Mouse (Mus musculus): ENCODE data around the gene Rhebl1. TPM values are rescaled to one million over a fixed set of nuclear protein-coding genes. Genes with fewer than 3 reads are reported as not detected.

Rhebl1 gene
- polyA plus RNA-seq, 1 experiment from 2014 or later = 9.8 TPM

DNA sequence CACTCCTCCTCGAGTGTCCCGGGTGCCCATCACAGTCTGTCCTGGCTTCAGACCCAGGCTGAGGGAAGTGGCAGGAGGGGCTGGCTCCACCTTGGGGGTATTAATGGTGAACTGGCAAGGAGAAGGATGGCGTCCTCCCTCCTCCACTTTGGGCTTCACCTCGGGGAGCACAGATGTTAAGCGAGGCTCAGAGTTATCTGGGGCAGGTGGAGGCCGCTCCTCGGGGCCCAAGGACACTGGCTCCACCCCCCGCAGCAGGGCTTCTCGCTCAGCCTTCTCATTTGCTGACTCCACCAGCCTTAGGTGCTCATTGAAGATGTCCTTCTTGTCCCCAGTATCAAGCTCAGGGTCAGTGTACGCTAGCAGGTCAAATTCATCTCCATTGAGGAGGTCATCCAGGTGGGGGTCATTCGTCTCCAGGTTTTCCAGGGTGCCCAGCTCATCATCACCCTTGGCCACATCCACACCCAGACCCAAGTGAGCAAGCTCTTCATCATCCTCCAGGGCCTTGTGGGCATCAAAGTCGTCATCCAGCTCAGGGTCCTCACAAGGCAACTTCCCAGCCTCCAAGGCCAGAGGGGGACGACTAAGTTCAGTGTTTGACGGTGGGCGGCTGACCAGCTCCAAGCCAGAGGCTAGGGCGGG is 44.3 kb downstream of the Rhebl1 start:
- H3K4me1 ChIP-seq (ENCODE audit: control insufficient read depth, insufficient read depth, low read length) = no peaks in the 10 kb centered on the region
- ATAC-seq (ENCODE audit: insufficient read depth, low FRiP score) = no peak
- H3K4me3 ChIP-seq (replicated peaks; ENCODE audit: low read length) = no peak overlapping the region
- no peak overlapping the region for H3K9ac ChIP-seq (ENCODE audit: low read length)
- H3K27ac ChIP-seq (ENCODE audit: low read length) = no peak overlapping the region
- no peak overlapping the region for H3K4me2 ChIP-seq (ENCODE audit: low read depth, low read length)
- peaks cover 39% of the 10 kb centered on the region; the same call in 1 of the 2 replicates for H3K36me3 ChIP-seq (ENCODE audit: control insufficient read depth, insufficient read depth, low read length)
- H3K9me3 ChIP-seq (replicated peaks; ENCODE audit: control insufficient read depth, low read length) = no peaks in the 10 kb centered on the region
- H3K27me3 ChIP-seq (ENCODE audit: control insufficient read depth, insufficient read depth, low read length) = no peaks in the 10 kb centered on the region
- WGBS = 85% methylated on average over 16 of the region's 16 CpGs

DNA sequence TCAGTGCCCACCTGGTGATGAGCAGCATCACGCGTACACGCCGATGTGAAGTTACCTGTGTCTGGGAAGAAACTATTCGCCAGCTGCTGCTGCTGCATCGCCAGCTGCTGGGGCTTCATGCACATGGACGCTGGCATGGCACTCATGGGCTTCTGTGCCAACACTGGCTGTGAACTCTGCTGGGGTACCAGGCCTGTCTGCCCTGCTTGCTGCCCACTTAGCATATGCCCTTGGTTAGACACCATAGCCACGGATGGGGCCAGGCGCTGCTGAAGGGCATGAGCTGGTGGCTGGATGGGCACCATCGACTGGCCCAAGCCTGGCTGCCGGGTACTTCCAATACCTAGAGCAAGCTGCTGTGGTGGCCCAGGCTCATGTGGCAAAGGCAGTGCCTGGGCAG is 45.2 kb downstream of the Rhebl1 start:
- no peaks in the 10 kb centered on the region for H3K9me3 ChIP-seq (replicated peaks; ENCODE audit: control insufficient read depth, low read length)
- no peaks in the 10 kb centered on the region for H3K27me3 ChIP-seq (ENCODE audit: control insufficient read depth, insufficient read depth, low read length)
- no peak for ATAC-seq (ENCODE audit: insufficient read depth, low FRiP score)
- no peak overlapping the region for H3K4me2 ChIP-seq (ENCODE audit: low read depth, low read length)
- WGBS = 93% methylated on average over 11 of the region's 11 CpGs
- H3K4me3 ChIP-seq (replicated peaks; ENCODE audit: low read length) = no peak overlapping the region
- no peaks in the 10 kb centered on the region for H3K4me1 ChIP-seq (ENCODE audit: control insufficient read depth, insufficient read depth, low read length)
- no peak overlapping the region for H3K27ac ChIP-seq (ENCODE audit: low read length)
- H3K36me3 ChIP-seq (ENCODE audit: control insufficient read depth, insufficient read depth, low read length) = peaks cover 46% of the 10 kb centered on the region
- no peak overlapping the region for H3K9ac ChIP-seq (ENCODE audit: low read length)

DNA sequence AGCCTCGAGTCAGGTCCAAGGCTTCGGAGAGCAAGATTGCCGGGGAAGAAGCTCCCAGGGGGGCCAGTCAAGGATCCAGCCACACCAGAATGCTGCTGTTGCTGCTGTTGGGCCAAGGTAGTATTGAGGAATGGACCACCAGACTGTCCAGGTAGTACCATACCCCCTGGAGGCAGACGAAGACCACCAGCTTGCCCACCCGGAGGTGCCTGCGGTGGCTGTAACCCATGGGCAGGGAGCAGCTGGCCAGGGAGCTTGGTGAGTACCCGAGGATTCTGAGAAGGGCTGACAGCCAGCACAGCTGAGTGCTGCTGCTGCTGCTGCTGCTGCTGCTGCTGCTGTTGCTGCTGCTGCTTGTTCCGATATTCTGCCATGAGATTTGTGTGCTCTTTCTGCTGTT is 48.2 kb downstream of the Rhebl1 start:
- no peak overlapping the region for H3K4me3 ChIP-seq (replicated peaks; ENCODE audit: low read length)
- ATAC-seq (ENCODE audit: insufficient read depth, low FRiP score) = no peak
- H3K36me3 ChIP-seq (ENCODE audit: control insufficient read depth, insufficient read depth, low read length) = peaks cover 49% of the 10 kb centered on the region
- H3K4me2 ChIP-seq (ENCODE audit: low read depth, low read length) = no peak overlapping the region
- H3K9me3 ChIP-seq (replicated peaks; ENCODE audit: control insufficient read depth, low read length) = no peaks in the 10 kb centered on the region
- H3K27me3 ChIP-seq (ENCODE audit: control insufficient read depth, insufficient read depth, low read length) = no peaks in the 10 kb centered on the region
- H3K4me1 ChIP-seq (ENCODE audit: control insufficient read depth, insufficient read depth, low read length) = no peaks in the 10 kb centered on the region
- H3K27ac ChIP-seq (ENCODE audit: low read length) = no peak overlapping the region
- H3K9ac ChIP-seq (ENCODE audit: low read length) = no peak overlapping the region
- 88% methylated on average over 8 of the region's 8 CpGs for WGBS

DNA sequence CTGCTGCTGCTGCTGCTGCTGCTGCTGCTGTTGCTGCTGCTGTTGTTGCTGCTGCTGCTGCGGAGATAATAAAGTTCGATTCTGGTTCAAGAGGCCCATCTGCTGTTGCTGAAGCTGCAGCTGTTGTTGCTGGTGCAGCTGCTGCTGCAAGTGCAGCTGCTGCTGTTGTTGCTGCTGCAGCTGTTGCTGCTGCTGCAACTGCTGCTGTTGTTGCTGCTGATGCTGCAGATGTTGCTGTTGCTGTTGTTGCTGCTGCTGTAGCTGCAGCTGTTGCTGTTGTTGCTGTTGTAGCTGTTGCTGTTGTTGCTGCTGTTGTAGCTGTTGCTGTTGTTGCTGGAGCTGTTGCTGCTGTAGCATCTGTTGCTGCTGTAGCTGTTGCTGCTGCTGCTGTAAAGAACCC is 49.2 kb downstream of the Rhebl1 start:
- no peak overlapping the region for H3K4me3 ChIP-seq (replicated peaks; ENCODE audit: low read length)
- no peak for ATAC-seq (ENCODE audit: insufficient read depth, low FRiP score)
- no peaks in the 10 kb centered on the region for H3K9me3 ChIP-seq (replicated peaks; ENCODE audit: control insufficient read depth, low read length)
- H3K27me3 ChIP-seq (ENCODE audit: control insufficient read depth, insufficient read depth, low read length) = no peaks in the 10 kb centered on the region
- peaks cover 54% of the 10 kb centered on the region for H3K36me3 ChIP-seq (ENCODE audit: control insufficient read depth, insufficient read depth, low read length)
- no peak overlapping the region for H3K27ac ChIP-seq (ENCODE audit: low read length)
- WGBS = 96% methylated on average over 2 of the region's 2 CpGs
- H3K9ac ChIP-seq (ENCODE audit: low read length) = no peak overlapping the region
- H3K4me2 ChIP-seq (ENCODE audit: low read depth, low read length) = no peak overlapping the region
- H3K4me1 ChIP-seq (ENCODE audit: control insufficient read depth, insufficient read depth, low read length) = no peaks in the 10 kb centered on the region

DNA sequence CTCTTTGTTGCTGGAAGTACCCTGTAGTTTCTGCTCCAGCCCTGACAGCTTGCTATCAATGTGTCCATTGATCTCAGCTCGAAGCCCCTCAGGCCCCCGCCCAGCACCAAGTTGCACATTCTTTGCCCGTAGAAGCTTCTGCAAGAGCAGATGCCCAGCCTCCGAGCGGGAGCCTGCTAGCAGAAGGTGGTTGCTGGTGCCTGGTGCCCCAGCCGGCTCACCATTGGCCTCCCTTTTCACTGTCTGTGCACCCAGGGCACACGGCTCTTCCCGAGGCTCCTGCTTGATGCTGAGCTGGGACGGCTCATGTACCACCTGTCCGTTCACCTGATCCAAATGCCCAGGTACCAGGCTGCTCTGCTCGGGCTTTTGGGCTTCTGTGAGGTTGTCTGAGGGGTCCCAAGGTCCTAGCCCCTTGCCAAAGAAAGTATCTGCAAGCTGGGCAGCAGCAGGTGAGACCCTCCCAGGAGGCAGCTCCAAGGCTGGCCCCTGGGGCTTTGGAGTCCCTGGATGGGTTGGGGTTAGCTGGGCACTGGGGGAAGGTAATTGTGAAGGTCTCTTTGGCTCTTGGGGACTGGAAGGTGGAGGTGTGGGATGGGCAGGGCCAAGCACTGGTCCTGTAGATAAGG is 50.6 kb downstream of the Rhebl1 start:
- H3K9ac ChIP-seq (ENCODE audit: low read length) = no peak overlapping the region
- ATAC-seq (ENCODE audit: insufficient read depth, low FRiP score) = no peak
- no peaks in the 10 kb centered on the region for H3K9me3 ChIP-seq (replicated peaks; ENCODE audit: control insufficient read depth, low read length)
- no peak overlapping the region for H3K4me2 ChIP-seq (ENCODE audit: low read depth, low read length)
- H3K4me1 ChIP-seq (ENCODE audit: control insufficient read depth, insufficient read depth, low read length) = no peaks in the 10 kb centered on the region
- 86% methylated on average over 11 of the region's 11 CpGs for WGBS
- peaks cover 57% of the 10 kb centered on the region for H3K36me3 ChIP-seq (ENCODE audit: control insufficient read depth, insufficient read depth, low read length)
- no peaks in the 10 kb centered on the region for H3K27me3 ChIP-seq (ENCODE audit: control insufficient read depth, insufficient read depth, low read length)
- no peak overlapping the region for H3K27ac ChIP-seq (ENCODE audit: low read length)
- no peak overlapping the region for H3K4me3 ChIP-seq (replicated peaks; ENCODE audit: low read length)

DNA sequence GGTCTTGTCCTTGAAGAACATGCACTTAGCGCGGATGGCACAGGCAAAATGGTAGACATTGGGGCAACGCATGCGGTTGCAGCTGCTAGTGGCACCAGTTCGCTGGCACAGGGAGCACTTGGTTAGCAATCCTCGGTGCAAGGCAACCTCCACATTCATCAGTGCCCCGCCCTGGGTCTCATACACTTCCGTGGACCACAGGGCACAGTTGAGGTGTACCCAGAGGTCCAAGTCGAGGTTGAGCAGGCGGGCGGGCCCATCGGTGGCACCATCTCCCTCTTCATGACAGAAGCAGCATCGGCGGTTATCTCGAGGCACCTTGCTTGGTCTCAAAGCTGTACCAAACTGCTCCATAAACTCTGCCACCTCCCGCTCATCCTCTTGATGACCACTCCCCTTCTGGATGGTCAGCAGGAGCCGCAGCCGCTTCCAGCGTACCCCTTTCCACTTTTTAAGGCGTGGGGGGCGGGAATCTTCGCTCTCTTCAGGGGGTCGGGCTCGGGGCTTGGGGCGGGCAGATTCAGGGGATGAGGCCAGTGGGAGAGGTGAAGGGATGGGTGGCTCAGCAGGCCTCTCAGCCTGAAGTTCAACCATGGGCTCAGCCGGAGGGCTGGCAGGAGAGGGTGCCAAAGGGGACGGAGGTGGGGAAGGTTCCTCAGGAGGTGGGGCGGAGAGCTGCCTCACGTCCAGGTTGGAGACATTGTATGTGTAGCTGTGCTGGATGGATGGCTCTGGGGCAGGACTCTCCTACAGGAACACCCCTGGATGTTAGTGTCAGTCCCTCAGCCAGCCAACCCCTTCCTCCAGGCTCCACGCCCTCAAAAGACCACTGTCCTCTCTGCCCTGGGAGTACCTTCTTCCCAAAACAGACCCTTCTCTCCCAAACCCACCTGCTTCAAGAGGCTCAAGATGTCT is 54.4 kb downstream of the Rhebl1 start:
- Histone ChIP-seq H3K27ac (ENCODE audit: low read length) (no peak overlapping the region), H3K27me3 (ENCODE audit: control insufficient read depth, insufficient read depth, low read length) (no peaks in the 10 kb centered on the region), H3K4me1 (ENCODE audit: control insufficient read depth, insufficient read depth, low read length) (no peaks in the 10 kb centered on the region), H3K9ac (ENCODE audit: low read length) (no peak overlapping the region), H3K4me2 (ENCODE audit: low read depth, low read length) (no peak overlapping the region), H3K4me3 (replicated peaks; ENCODE audit: low read length) (no peak overlapping the region), H3K9me3 (replicated peaks; ENCODE audit: control insufficient read depth, low read length) (no peaks in the 10 kb centered on the region), H3K36me3 (ENCODE audit: control insufficient read depth, insufficient read depth, low read length) (peaks cover 68% of the 10 kb centered on the region)
- ATAC-seq (ENCODE audit: insufficient read depth, low FRiP score) = no peak
- WGBS = 91% methylated on average over 30 of the region's 30 CpGs

DNA sequence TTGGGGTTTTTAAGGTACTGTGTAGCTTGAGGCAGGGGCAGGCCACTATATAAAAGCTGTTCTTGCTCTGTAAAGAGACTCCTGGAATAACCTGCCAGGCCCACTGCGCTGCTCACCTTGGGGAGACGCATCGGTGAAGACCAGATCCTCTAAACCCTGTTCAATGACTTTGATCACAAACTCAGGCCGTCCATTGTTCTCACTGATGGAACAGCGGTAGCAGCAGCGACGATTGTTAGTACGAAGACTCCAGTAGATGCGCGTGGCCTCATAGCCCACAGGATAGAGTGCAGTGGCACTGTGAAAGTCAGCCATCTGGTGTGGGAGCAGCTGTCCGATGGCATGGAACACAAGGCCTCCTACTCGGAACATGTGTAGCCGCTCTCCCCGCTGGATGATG is 55.2 kb downstream of the Rhebl1 start:
- no peaks in the 10 kb centered on the region for H3K9me3 ChIP-seq (replicated peaks; ENCODE audit: control insufficient read depth, low read length)
- H3K27me3 ChIP-seq (ENCODE audit: control insufficient read depth, insufficient read depth, low read length) = no peaks in the 10 kb centered on the region
- WGBS = 94% methylated on average over 14 of the region's 14 CpGs
- no peak for ATAC-seq (ENCODE audit: insufficient read depth, low FRiP score)
- H3K9ac ChIP-seq (ENCODE audit: low read length) = no peak overlapping the region
- H3K27ac ChIP-seq (ENCODE audit: low read length) = no peak overlapping the region
- H3K4me1 ChIP-seq (ENCODE audit: control insufficient read depth, insufficient read depth, low read length) = no peaks in the 10 kb centered on the region
- H3K4me2 ChIP-seq (ENCODE audit: low read depth, low read length) = no peak overlapping the region
- no peak overlapping the region for H3K4me3 ChIP-seq (replicated peaks; ENCODE audit: low read length)
- peaks cover 68% of the 10 kb centered on the region for H3K36me3 ChIP-seq (ENCODE audit: control insufficient read depth, insufficient read depth, low read length)

DNA sequence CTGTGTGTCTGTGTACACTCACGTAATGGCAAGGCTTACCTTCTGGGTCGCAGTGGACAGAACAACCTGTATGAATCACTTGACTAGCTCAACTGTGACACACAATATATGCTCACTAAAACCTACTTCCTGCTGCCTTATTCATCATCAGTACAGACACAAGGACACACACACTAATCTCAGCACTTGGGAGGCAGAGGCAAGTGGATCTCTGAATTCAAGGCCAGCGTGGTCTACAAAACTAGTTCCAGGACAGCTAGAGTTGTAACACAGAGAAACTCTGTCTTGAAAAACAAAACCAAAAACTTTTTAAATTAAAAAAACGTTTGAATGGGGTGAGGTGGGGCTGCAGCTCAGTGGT is 56.6 kb downstream of the Rhebl1 start:
- 71% methylated on average over 4 of the region's 4 CpGs for WGBS

More for the DNA sequence above, 56.6 kb downstream of the Rhebl1 start:
- Histone ChIP-seq H3K4me1 (ENCODE audit: control insufficient read depth, insufficient read depth, low read length) (no peaks in the 10 kb centered on the region), H3K4me2 (ENCODE audit: low read depth, low read length) (no peak overlapping the region), H3K27me3 (ENCODE audit: control insufficient read depth, insufficient read depth, low read length) (no peaks in the 10 kb centered on the region), H3K9me3 (replicated peaks; ENCODE audit: control insufficient read depth, low read length) (no peaks in the 10 kb centered on the region), H3K4me3 (replicated peaks; ENCODE audit: low read length) (no peak overlapping the region), H3K36me3 (ENCODE audit: control insufficient read depth, insufficient read depth, low read length) (peaks cover 58% of the 10 kb centered on the region), H3K9ac (ENCODE audit: low read length) (no peak overlapping the region), H3K27ac (ENCODE audit: low read length) (no peak overlapping the region)
- no peak for ATAC-seq (ENCODE audit: insufficient read depth, low FRiP score)

Measured in stomach, embryonic 16.5 days (tissue).